ENCODE assay signal across 15 mouse cellular contexts in genomic region chr6:22474604-22475003, GRCm38 (mm10).
DNase-seq lines count a peak whose midpoint lies in the region; ATAC-seq and TF ChIP-seq lines count a peak whose summit lies in the region.
"Had no signal": no experiment of that assay in that cellular context is flagged by ENCODE, and none has a peak within 500 bp of the region (broad histone marks: within the 10 kb centered on the region; RNA-seq: fewer than 3 reads in every experiment).

No protein-coding gene starts in this region.

- H3K4me2 ChIP-seq in liver, embryonic 12.5 days: 0 out of 2 replicates have a peak overlapping the region, but pooled peaks have one; percentile 5
- no peak overlapping the region for H3K4me2 ChIP-seq in myocyte (ENCODE audit: low read depth)
- H3K4me2 ChIP-seq: hindbrain, embryonic 13.5 days had no signal

- WGBS in liver, embryonic 12.5 days (ENCODE audit: insufficient replicate concordance): 17% methylated on average over 4 of the region's 4 CpGs

- H3K27ac ChIP-seq in liver, embryonic 12.5 days: no peak overlapping the region
- H3K27ac ChIP-seq: hindbrain, embryonic 13.5 days had no signal

- no peaks in the 10 kb centered on the region for H3K9me3 ChIP-seq in liver, embryonic 12.5 days (replicated peaks)
- H3K9me3 ChIP-seq: hindbrain, embryonic 13.5 days had no signal

- peaks cover 6% of the 10 kb centered on the region for H3K4me1 ChIP-seq in liver, embryonic 12.5 days
- H3K4me1 ChIP-seq: hindbrain, embryonic 13.5 days had no signal

- H3ac ChIP-seq in myocyte (ENCODE audit: control insufficient read depth, insufficient read length): no peak overlapping the region

- peak; percentile 55 for DNase-seq in A20 (ENCODE audit: low read depth, low spot score)
- DNase-seq in MEL-GATA-1-ER (ENCODE audit: extremely low read depth, low read depth): peak; percentile 92
- no peak for DNase-seq in gastrocnemius, adult 18-20 months (ENCODE audit: low spot score)
- DNase-seq in layer of hippocampus, adult 18-20 months (ENCODE audit: low spot score in 2 of 2): no peak
- no peak for DNase-seq in urinary bladder, postnatal 10 days (ENCODE audit: low spot score)
- DNase-seq: adrenal gland, postnatal 10 days; cerebellum, adult 11-12 months; gastrocnemius, postnatal 36 days; kidney, postnatal 25 days; lung, postnatal 14 days had no signal

- no peaks in the 10 kb centered on the region for H3K79me2 ChIP-seq in myocyte (ENCODE audit: control insufficient read depth, insufficient read depth)

- H3K27me3 ChIP-seq in liver, embryonic 12.5 days (replicated peaks): no peaks in the 10 kb centered on the region
- no peaks in the 10 kb centered on the region for H3K27me3 ChIP-seq in myocyte (ENCODE audit: control insufficient read depth, insufficient read depth, insufficient read length)
- H3K27me3 ChIP-seq: hindbrain, embryonic 13.5 days had no signal

- no peak overlapping the region for H3K9ac ChIP-seq in liver, embryonic 12.5 days
- H3K9ac ChIP-seq: hindbrain, embryonic 13.5 days had no signal

- no peak for TF ChIP-seq POLR2A in myocyte (IDR thresholded peaks at IDR 0.05; ENCODE audit: insufficient read length, low read depth)

- ATAC-seq in liver, embryonic 12.5 days: peak; percentile 59
- ATAC-seq: intestine, postnatal 0 days; midbrain, embryonic 16.5 days had no signal

- H3K4me3 ChIP-seq in liver, embryonic 12.5 days: no peak overlapping the region
- H3K4me3 ChIP-seq in myocyte: no peak overlapping the region
- H3K4me3 ChIP-seq: hindbrain, embryonic 13.5 days had no signal

- no peaks in the 10 kb centered on the region for H3K36me3 ChIP-seq in liver, embryonic 12.5 days
- no peaks in the 10 kb centered on the region for H3K36me3 ChIP-seq in myocyte (ENCODE audit: control insufficient read depth, insufficient read depth)
- H3K36me3 ChIP-seq: hindbrain, embryonic 13.5 days had no signal

TF ChIP-seq in myocyte, 11 proteins besides CTCF, POLR2A, EP300 and RAD21:
- TF ChIP-seq TCF12 (IDR thresholded peaks at IDR 0.05; ENCODE audit: insufficient read depth, poor library complexity, severe bottlenecking) (no peak), CEBPB (IDR thresholded peaks at IDR 0.05; ENCODE audit: insufficient read depth, poor library complexity, severe bottlenecking) (0 out of 2 replicates have a peak, but pooled peaks have one; percentile 7)
TF ChIP-seq in myocyte: peak in this region for 1.

Comparison
In these comparisons a context has a peak if more than half of its experiments do, and no peak if none do; other contexts are left out.
1. DNase-seq: peak in A20 (single experiment) and MEL-GATA-1-ER (single experiment); none in gastrocnemius, adult 18-20 months (single experiment), layer of hippocampus, adult 18-20 months (0 of 2) and urinary bladder, postnatal 10 days (single experiment).